Mouse (Mus musculus) macrophage (primary cell): ENCODE measurements around the gene Zfp53. TPM values are rescaled to one million over a fixed set of nuclear protein-coding genes. Genes with fewer than 3 reads are reported as not detected.
"Not testable (repeated sequence)": the region's sequence is repeated elsewhere in the genome, so short reads cannot be mapped to it uniquely, and the experiment has no call there.

ENCODE experiments used
- H3K27ac ChIP-seq: fragments of 350-480 bp; formaldehyde crosslinking; 2 replicates; pipeline ENCODE4 v1.9.0; 2021
- H3K36me3 ChIP-seq: fragments of 350-480 bp; formaldehyde crosslinking; 2 replicates; pipeline ENCODE4 v1.9.0; 2021; ENCODE audit errors: inconsistent target
- H3K4me3 ChIP-seq: fragments of 350-480 bp; formaldehyde crosslinking; 2 replicates; pipeline ENCODE4 v1.9.0; 2021; ENCODE audit errors: inconsistent target
- H3K79me2 ChIP-seq: fragments of 350-480 bp; formaldehyde crosslinking; 2 replicates; pipeline ENCODE4 v1.9.0; 2021; ENCODE audit errors: inconsistent target
- WGBS: methylation state at CpG from one replicate; pipeline ENCODE4 v1.1.7; 2026; ENCODE audit warnings: inconsistent platforms; ENCODE audit not compliant: missing documents; 5-methylcytosine and 5-hydroxymethylcytosine counted together
- polyA plus RNA-seq: library from polyadenylated mRNA; stranded (reverse); fragments of 250-400 nt; gene quantifications from 3 replicates; pipeline ENCODE4 v1.2.4, GENCODE M21; 2018; ENCODE audit warnings: inconsistent platforms
- total RNA-seq, 78 experiments: library from RNA; depleted of rRNA; stranded (reverse); fragments of 250-400 nt; gene quantifications; 1 replicate in 9 of 78; 2 replicates in 24 of 78; 3 replicates in 43 of 78; 4 replicates in 2 of 78; pipeline ENCODE4 v1.2.4; 2018; ENCODE audit warnings: inconsistent platforms in 56 of 78

Gene Zfp53
- 10 to 100 TPM in 9 of 26 experiments, 1 to 10 TPM in 17; 1.2 to 23.3 (median 6.8) TPM for total RNA-seq (2018; cell fraction: chromatin; rRNA removed)
- 10 to 100 TPM in 2 of 26 experiments, 1 to 10 TPM in 24; 2.4 to 10.5 (median 7.0) TPM for total RNA-seq (2018; cell fraction: cytosol; rRNA removed)
- 10 to 100 TPM in 10 of 26 experiments, 1 to 10 TPM in 16; 1.5 to 19.9 (median 7.9) TPM for total RNA-seq (2018; cell fraction: nucleus; rRNA removed)
- 5.6 to 11.7 TPM (median 10.3 TPM) in 3 replicates for polyA plus RNA-seq

DNA sequence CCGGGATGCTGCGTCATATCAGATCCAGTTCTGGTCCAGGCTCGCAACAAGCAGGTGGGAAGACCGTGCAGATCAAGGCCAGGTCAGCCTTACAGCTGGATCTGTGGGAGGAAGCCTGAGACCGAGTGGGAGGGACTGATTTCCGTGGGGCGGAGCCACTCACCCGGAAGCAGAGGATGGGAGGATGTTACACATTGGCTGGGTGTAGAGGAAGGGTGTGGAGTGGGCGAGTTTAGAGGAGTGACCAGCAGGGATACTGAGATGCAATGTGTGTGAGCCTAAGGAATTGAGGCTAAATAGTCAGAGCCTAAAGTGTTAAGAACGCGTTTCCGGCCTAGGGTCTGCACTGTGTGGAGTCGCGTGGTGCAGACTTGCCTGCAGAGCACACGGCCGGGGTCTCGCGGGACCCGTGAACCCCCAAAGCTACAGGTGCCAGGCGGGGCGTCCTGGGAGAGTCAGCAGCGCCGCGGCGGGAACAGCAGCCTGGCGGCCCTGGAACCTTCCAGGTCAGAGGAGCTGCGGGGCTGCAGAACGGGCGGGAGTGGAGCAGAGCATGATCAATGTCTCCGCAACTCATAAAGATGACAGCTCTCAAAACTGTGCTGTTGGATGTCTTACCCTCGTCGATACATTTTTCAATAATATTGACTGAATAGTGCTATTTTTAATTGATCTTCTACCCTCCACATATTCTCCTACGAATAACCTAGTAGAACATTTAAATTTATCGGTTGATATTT, at the start of gene Zfp53:
Gene Zfp53, plus strand, starts transcription at position 239 of the 740 bp plus-strand sequence.
- Histone ChIP-seq H3K79me2 (peaks cover 47% of the 10 kb centered on the region), H3K36me3 (peaks cover 13% of the 10 kb centered on the region; the same call in 1 of the 2 replicates), H3K4me3 (peak within 1 kb of the TSS; percentile 75), H3K27ac (peak within 1 kb of the TSS; percentile 50)
- 0% methylated on average over 34 of the region's 34 CpGs for WGBS

DNA sequence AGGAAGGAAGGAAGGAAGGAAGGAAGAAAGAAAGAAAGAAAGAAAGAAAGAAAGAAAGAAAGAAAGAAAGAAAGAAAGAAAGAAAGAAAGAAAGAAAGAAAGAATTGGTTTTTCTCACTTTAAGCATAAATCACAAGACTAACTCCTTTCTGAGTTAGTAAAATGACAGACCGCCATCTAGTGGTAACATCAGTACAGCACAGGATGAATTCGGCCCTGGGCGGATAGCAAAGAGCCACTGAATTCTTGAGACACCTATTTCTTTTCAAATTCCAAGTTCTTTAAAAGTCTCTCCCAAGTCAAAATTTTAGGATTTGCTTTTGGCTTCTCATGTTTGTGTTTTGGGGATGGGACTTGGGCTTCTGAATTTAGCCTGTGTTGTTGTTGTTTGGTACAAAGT, 39.1 kb upstream of the Zfp53 start:
- peaks cover 10% of the 10 kb centered on the region for H3K36me3 ChIP-seq
- peaks cover 21% of the 10 kb centered on the region; the same call in 1 of the 2 replicates for H3K79me2 ChIP-seq
- H3K27ac ChIP-seq = peak overlapping the region; percentile 63
- 0% methylated on average over 3 of the region's 3 CpGs for WGBS
- H3K4me3 ChIP-seq = peak overlapping the region; percentile 76

DNA sequence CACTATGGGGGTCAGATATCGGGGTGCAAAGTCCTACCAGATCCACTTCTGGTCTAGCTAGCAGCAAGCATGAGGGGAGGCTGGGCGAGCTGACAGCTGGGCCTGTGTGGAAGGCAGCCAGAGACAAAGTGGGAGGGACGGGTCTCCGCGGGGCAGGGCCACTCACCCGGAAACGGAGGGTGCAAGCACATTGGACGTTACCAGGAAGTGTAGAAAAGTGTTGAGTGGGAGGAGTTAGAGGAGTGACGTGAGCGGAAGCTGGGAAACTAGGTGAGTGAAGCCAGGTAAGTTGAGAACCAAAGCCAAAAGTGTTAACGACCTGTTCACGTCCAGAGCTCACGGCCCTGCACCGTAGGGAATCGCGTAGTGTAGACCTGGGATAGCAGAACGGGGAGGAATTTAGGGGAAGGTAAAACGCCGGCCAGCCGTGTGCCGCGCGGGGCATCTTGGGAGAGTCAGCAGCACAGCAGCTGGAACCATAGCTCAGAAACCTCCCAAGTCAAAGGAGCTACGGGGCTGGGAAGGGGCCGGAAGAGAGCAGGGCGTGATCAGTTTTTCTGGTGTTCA, 38.6 kb upstream of the Zfp53 start, which contains the start of gene Zfp51:
Gene Zfp51, plus strand, starts transcription at position 237 of the 567 bp plus-strand sequence.
- Histone ChIP-seq H3K79me2 (peaks cover 21% of the 10 kb centered on the region; the same call in 1 of the 2 replicates), H3K27ac (peak within 1 kb of the TSS; percentile 63), H3K4me3 (peak within 1 kb of the TSS; percentile 76), H3K36me3 (peaks cover 10% of the 10 kb centered on the region)
- WGBS = under 1% methylated on average over 26 of the region's 26 CpGs

DNA sequence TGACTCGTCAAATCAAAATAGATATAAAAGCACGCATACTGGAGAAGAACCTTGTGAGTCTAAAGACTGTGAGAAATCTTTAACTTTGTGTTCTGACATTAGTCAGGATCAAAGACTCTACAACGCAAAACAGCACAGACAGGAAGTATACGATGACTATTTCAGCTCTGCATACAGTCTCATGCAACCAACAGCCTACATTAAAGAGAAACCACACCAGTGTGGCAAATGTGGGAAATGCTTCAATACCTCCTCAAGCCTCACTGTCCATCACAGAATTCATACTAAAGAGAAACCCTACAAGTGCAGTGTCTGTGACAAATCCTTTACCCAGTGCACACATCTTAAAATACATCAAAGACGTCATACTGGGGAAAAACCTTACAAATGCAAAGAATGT, 25.2 kb upstream of the Zfp53 start:
- Histone ChIP-seq H3K27ac (no peak overlapping the region), H3K36me3 (peaks cover 44% of the 10 kb centered on the region), H3K79me2 (no peaks in the 10 kb centered on the region), H3K4me3 (no peak overlapping the region)
- WGBS = 97% methylated on average over 5 of the region's 5 CpGs

DNA sequence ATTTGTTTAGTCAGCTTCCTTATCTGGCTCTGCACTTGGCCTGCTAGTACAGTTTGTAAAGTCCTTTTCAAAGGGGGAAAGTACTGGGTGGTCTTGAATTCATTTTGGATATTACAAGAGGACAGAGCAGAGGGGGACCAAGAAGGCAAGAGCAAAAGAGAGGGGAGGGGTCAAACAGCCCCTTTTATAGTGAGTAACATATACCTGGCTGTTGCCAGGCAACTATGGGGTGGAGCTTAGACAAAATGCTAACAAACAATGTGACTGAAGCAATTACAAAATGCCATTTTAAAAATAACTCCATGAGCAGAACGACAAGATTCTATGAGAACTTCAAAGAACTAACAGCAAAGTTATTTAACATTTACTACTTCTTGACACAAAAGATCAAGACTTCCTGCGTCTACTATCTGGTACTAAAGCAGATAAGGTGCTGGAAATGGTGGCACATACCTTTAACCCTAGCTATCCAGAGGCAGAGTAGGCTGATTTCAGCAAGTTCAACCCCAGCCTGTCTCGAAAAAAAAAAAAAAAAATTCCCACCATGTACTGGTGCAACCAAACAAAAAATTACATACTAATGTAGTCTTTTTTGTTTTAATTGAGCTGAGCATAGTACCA, 16.7 kb upstream of the Zfp53 start:
- no peaks in the 10 kb centered on the region for H3K79me2 ChIP-seq
- WGBS = 82% methylated on average over 3 of the region's 3 CpGs
- H3K36me3 ChIP-seq = no peaks in the 10 kb centered on the region
- H3K27ac ChIP-seq = no peak overlapping the region
- no peak overlapping the region for H3K4me3 ChIP-seq

DNA sequence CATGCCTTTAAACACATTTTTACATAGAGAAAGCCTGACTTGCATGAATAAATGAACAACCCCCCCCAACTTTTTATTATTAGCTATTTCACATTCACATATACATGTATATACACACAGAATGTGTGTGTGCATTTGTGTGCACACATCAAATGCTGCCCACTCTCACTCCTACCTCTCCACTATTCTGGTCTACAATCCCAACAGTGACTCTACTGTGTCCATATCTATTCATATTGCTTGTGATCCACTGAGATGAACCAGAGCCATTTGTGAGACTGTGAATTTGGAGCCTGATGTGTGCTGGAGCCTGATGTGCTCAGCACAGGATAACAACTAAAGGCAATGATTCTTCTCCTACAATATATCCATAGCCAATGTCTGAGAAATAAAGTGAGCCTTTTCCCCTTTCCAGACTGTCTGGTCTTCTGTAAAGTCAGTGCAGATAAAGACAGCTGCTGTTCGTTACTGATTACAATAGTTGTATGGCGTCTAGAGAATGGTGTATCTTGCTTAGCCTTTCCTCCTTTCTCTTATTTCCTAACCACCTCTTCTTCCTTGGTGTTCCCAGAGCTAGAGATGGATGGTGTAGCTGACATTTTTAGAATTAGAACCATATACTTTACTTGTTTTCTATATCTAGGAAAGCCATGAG, 16.0 kb upstream of the Zfp53 start:
- Histone ChIP-seq H3K79me2 (no peaks in the 10 kb centered on the region), H3K36me3 (no peaks in the 10 kb centered on the region), H3K27ac (no peak overlapping the region), H3K4me3 (no peak overlapping the region)
- WGBS = 100% methylated on average over 2 of the region's 2 CpGs

DNA sequence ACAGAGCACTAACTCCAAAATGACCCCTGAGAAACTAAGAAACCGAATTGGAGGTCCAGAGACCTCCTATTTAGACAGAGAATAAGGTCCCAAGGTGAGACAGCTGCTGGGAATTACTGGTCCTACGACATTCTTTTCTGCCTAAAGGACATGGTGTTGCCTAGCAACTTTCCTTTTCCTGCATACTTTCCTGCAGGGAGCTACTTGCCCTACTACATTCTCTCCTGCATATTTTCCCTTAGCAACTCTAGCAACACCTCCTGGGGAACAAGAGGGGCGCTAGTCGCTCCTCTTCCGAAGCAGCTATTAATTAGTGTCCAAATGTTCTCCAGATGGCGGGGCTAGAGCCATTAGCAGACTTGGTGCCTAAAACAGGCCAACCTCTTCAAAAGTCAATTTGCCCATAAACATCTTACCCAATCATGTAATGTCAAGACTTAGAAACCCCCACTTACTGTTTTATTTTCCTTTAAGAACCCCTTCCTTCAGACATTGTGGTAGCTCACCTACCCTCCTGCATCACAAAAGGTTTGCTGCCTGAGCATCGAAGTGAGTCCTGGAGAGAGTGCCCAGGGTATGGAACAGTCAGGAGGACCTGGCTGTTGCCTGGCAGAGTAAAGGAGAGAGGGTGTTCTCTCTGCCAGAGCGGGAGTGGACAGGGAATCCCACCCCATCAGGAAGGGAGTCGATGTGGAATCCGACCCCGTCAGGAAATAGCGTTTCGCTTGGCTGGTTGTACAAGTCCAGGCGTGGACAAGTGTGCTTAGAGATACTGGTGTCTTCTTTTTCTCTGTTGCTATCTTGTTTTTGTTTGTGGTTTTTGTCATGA, 15.2 kb upstream of the Zfp53 start:
- Histone ChIP-seq H3K36me3 (no peaks in the 10 kb centered on the region), H3K4me3 (no peak overlapping the region), H3K79me2 (no peaks in the 10 kb centered on the region), H3K27ac (no peak overlapping the region)
- WGBS = 94% methylated on average over 10 of the region's 14 CpGs

DNA sequence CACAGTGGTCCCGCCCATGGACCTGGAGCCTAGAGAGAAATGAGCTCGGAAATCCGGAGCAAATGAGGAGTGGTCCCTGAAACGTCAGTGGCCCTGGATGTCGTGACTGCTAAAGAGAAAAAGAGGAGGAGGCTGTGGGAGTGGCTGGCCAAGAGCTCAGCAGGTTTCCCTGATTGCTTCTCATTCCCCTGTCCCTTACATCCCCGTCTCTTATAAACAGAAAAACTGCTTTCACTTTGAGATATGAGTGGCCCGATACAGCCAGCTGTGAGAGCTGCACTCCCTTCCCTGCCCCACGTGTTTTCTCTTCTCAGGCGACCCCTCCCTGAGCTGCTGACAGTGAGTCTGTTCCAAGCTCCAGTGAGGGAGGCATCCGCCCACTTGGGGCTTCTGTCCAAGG, 14.1 kb upstream of the Zfp53 start:
- not testable (repeated sequence) for H3K36me3 ChIP-seq, H3K79me2 ChIP-seq, H3K27ac ChIP-seq
- 0% methylated on average over 3 of the region's 10 CpGs for WGBS
- H3K4me3 ChIP-seq = peak overlapping the region; percentile 11; the same call in 1 of the 2 replicates

DNA sequence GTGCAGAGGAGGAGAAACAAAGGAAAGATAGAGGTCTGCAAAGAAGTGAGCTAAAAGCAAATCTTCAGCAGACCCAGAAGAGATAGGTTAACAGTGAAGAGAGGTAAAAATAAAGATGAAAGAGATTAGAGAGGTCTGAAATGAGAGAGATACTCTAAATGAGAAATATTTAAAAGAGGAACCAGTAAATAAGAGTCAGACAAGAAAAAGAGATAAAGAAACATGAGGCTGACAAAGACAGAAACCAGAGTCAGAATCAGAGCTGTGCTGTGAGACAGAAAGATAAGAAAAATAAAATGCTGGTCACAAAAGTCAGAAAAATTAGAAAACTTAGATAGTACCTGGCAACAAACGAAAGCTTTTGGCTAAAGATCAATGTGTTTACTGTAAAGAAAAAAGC, 13.5 kb upstream of the Zfp53 start:
- 75% methylated on average over 1 of the region's 1 CpGs for WGBS
- H3K36me3 ChIP-seq, H3K79me2 ChIP-seq, H3K4me3 ChIP-seq, H3K27ac ChIP-seq: not testable (repeated sequence)

DNA sequence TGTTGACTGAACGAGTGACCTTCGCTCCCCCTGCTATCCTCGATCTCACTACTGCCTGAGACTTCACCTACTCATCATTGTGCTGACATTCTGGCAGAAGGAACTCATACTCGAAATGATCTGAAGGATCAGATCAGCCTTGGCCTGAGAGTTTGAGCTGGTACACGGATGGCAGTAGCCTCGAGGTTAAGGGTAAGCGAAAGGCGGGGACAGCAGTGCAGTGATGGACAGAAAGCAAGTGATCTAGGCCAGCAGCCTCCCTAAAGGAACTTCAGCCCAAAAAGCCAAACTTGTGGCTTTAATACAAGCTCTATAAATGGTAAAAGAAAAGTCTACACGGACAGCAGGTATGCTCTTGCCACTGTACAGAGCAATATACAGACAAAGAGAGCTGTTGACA, 12.4 kb upstream of the Zfp53 start:
- H3K79me2 ChIP-seq, H3K36me3 ChIP-seq, H3K4me3 ChIP-seq, H3K27ac ChIP-seq: not testable (repeated sequence)
- WGBS = no CpG with 5 or more reads among the region's 9 CpGs

DNA sequence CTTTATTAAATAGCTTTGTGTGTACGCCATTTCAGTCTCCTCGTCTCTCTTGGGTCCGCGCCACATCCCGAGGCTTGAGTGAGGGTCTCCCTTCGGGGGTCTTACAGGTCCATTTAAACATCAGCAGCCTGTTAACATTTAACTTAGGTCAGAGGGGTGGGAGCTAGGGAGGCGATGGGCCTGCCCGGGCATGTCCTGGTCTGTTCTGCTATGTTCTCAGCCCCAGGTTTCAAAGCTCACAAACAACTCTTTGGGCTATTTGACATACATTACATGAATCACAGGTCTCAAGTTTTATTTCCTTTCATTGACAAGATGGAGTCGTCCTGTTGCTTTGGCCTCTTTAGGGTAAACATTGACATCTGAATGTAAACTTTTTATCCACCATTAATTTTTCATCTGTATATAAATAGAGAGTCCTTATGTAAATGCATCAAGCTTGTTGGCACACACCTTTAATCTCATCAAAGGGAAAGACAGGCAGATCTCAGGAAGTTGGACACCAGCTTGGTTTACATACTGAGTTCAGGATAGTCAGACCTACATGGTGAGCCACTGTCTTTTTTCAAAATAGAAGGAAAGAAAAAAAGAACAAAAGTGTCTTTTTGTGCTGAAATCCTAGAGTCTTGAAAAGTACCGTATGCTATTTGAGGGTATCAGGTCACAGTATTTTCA, 10.6 kb upstream of the Zfp53 start:
- not testable (repeated sequence) for H3K4me3 ChIP-seq, H3K27ac ChIP-seq, H3K36me3 ChIP-seq, H3K79me2 ChIP-seq
- WGBS = 68% methylated on average over 4 of the region's 10 CpGs

DNA sequence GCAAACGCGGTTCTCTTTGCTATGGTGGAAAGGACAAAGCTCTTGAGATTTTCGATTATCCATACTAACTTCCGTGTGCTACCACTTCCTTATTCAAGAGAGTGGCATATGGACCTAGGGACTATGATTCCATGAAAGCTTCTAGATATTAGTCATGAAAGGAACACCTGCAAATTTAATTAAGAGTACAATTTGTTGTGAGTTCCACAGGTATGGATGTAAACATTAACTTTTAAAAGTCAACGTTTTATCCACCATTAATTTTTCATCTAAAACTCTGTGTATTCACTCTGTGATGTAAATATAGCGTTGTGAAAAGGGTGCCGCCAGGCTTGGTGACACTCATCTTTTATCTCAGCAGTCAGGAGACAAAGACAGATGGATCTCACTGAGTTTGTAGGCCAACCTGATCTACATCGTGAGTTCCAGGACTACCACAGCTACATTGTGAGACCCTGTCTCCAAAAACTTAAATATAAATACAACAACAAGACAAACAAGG, 753 bp downstream of the Zfp53 start:
- Histone ChIP-seq H3K79me2 (peaks cover 53% of the 10 kb centered on the region), H3K36me3 (peaks cover 13% of the 10 kb centered on the region; the same call in 1 of the 2 replicates), H3K4me3 (peak overlapping the region; percentile 75), H3K27ac (peak overlapping the region; percentile 50)
- 10% methylated on average over 8 of the region's 8 CpGs for WGBS

DNA sequence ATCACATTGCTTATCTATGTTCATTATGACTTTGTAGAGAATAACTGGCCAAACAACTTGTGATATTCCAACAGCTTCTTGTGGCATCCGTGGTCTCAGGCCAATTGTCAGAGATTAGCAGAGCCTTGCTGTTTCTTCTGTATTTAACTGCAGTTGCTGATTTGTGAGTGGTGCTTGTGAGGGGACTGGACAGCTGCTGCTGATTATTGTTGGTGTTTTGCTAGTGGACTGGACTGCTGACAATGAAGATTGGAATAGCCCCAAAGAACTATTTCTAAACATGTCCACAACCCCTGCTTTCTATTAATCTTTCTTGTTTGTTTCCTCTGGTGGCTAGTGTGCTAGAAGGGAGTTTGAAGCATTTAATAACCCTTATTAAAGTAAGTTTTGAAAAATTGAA, 12.6 kb downstream of the Zfp53 start:
- H3K79me2 ChIP-seq = peaks cover 36% of the 10 kb centered on the region; the same call in 1 of the 2 replicates
- peaks cover 17% of the 10 kb centered on the region; the same call in 1 of the 2 replicates for H3K36me3 ChIP-seq
- no peak overlapping the region for H3K4me3 ChIP-seq
- H3K27ac ChIP-seq = no peak overlapping the region
- WGBS = 89% methylated on average over 1 of the region's 1 CpGs
